Mouse (Mus musculus): ENCODE measurements around the gene Gnb4.

DNA sequence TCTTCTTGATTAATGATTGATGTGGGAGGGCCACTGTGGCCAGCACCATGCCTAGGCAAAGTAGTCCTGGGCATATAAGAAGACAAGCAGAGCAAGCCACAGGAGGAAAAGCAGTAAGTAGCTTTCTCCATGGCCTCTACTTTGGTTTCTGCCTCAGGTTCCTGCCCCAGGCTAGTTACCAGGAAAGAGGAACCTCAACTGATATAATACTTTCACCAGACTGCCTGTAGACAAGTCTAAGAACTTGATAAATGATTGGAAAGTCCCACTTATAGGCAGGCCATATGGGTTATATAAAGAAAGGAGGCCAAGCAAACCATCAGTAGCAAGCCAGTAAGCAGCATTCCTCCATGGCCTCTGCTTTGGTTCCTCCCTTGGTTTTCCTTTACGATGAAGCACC is 5.3 kb upstream of the Gnb4 start:
- TF ChIP-seq CTCF (IDR thresholded peaks at IDR 0.05; ENCODE audit: low read depth, low read length) (no peak), POLR2A (IDR thresholded peaks at IDR 0.05; ENCODE audit: borderline replicate concordance, low read depth, low read length) (no peak)

All from bone marrow macrophage, adult 2 months (primary cell).